Mouse (Mus musculus): ENCODE data around the gene Lsm6. TPM values are rescaled to one million over a fixed set of nuclear protein-coding genes. Genes with fewer than 3 reads are reported as not detected.
"Not testable (repeated sequence)": the region's sequence is repeated elsewhere in the genome, so short reads cannot be mapped to it uniquely, and the experiment has no call there.

Gene Lsm6
- polyA plus RNA-seq, 1 experiment from 2014 or later: 245 TPM

- no peak overlapping the region for H3K4me3 ChIP-seq (ENCODE audit: low read depth, low read length)
- ATAC-seq (replicated peaks; ENCODE audit: low FRiP score) (no peak), DNase-seq (ENCODE audit: low spot score) (no peak)
- no peaks in the 10 kb centered on the region for H3K4me1 ChIP-seq (replicated peaks; ENCODE audit: control insufficient read depth, insufficient read depth, low read length)
- no peak overlapping the region for H3K4me2 ChIP-seq (ENCODE audit: low read depth, low read length, severe bottlenecking)
- no peaks in the 10 kb centered on the region for H3K9me3 ChIP-seq (ENCODE audit: control insufficient read depth, low read length)
- H3K36me3 ChIP-seq (ENCODE audit: control insufficient read depth, insufficient read depth, low read length): no peaks in the 10 kb centered on the region
- no peak overlapping the region for H3K9ac ChIP-seq (ENCODE audit: low read length)
- WGBS: 90% methylated on average over 7 of the region's 7 CpGs
- H3K27ac ChIP-seq (ENCODE audit: low read depth, low read length): no peak overlapping the region
- H3K27me3 ChIP-seq (ENCODE audit: control insufficient read depth, insufficient read depth, low read length): no peaks in the 10 kb centered on the region
These were observed 17.9 kb upstream of the Lsm6 start for GRCm38 (mm10) chr8:78838656-78839413.

GRCm38 (mm10) chr8:78836091-78836490, 15.2 kb upstream of the Lsm6 start:
- WGBS: over 99% methylated on average over 6 of the region's 6 CpGs
- Histone ChIP-seq H3K4me2 (ENCODE audit: low read depth, low read length, severe bottlenecking) (no peak overlapping the region), H3K4me1 (replicated peaks; ENCODE audit: control insufficient read depth, insufficient read depth, low read length) (no peaks in the 10 kb centered on the region)

GRCm38 (mm10) chr8:78828414-78828813, 7.5 kb upstream of the Lsm6 start:
- Histone ChIP-seq H3K36me3 (ENCODE audit: control insufficient read depth, insufficient read depth, low read length) (no peaks in the 10 kb centered on the region), H3K9me3 (ENCODE audit: control insufficient read depth, low read length) (no peaks in the 10 kb centered on the region), H3K27ac (ENCODE audit: low read depth, low read length) (no peak overlapping the region), H3K4me2 (ENCODE audit: low read depth, low read length, severe bottlenecking) (no peak overlapping the region), H3K9ac (ENCODE audit: low read length) (no peak overlapping the region), H3K4me1 (replicated peaks; ENCODE audit: control insufficient read depth, insufficient read depth, low read length) (no peaks in the 10 kb centered on the region), H3K4me3 (ENCODE audit: low read depth, low read length) (no peak overlapping the region), H3K27me3 (ENCODE audit: control insufficient read depth, insufficient read depth, low read length) (no peaks in the 10 kb centered on the region)
- 88% methylated on average over 11 of the region's 11 CpGs for WGBS
- ATAC-seq (replicated peaks; ENCODE audit: low FRiP score): no peak
- DNase-seq (ENCODE audit: low spot score): no peak

More at GRCm38 (mm10) chr8:78836091-78836490, 15.2 kb upstream of the Lsm6 start:
- H3K9ac ChIP-seq (ENCODE audit: low read length): no peak overlapping the region
- no peaks in the 10 kb centered on the region for H3K36me3 ChIP-seq (ENCODE audit: control insufficient read depth, insufficient read depth, low read length)
- no peak overlapping the region for H3K4me3 ChIP-seq (ENCODE audit: low read depth, low read length)
- H3K27me3 ChIP-seq (ENCODE audit: control insufficient read depth, insufficient read depth, low read length): no peaks in the 10 kb centered on the region
- H3K27ac ChIP-seq (ENCODE audit: low read depth, low read length): no peak overlapping the region
- ATAC-seq (replicated peaks; ENCODE audit: low FRiP score) (no peak), DNase-seq (ENCODE audit: low spot score) (no peak)
- H3K9me3 ChIP-seq (ENCODE audit: control insufficient read depth, low read length): no peaks in the 10 kb centered on the region

DNA sequence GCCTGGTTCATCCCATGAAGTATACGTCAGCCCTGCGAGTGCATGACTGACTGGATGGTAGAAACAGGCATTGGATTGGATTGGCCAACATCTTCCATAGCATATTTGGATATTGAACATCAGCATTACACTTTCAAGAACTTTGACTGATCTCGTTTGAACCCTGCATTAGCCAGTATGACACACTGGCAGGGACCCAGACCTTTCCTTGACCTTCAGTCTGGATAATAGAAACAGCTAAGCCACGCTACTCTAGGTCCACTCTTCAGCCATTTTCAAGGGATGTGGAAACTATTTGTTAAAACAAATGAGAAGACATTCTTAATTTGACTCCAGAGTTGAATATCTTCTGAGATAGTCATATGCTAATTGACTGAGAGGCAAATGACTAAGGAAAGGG, 3.6 kb upstream of the Lsm6 start:
- no peak overlapping the region for H3K27ac ChIP-seq (ENCODE audit: low read depth, low read length)
- no peaks in the 10 kb centered on the region for H3K4me1 ChIP-seq (replicated peaks; ENCODE audit: control insufficient read depth, insufficient read depth, low read length)
- no peak for DNase-seq (ENCODE audit: low spot score)
- H3K27me3 ChIP-seq (ENCODE audit: control insufficient read depth, insufficient read depth, low read length): no peaks in the 10 kb centered on the region
- ATAC-seq (replicated peaks; ENCODE audit: low FRiP score): no peak
- no peak overlapping the region for H3K4me3 ChIP-seq (ENCODE audit: low read depth, low read length)
- no peaks in the 10 kb centered on the region for H3K36me3 ChIP-seq (ENCODE audit: control insufficient read depth, insufficient read depth, low read length)
- H3K4me2 ChIP-seq (ENCODE audit: low read depth, low read length, severe bottlenecking): no peak overlapping the region
- H3K9me3 ChIP-seq (ENCODE audit: control insufficient read depth, low read length): no peaks in the 10 kb centered on the region
- 82% methylated on average over 4 of the region's 4 CpGs for WGBS
- H3K9ac ChIP-seq (ENCODE audit: low read length): no peak overlapping the region

GRCm38 (mm10) chr8:78819973-78820372, 967 bp downstream of the Lsm6 start:
- not testable (repeated sequence) for H3K27ac ChIP-seq (ENCODE audit: low read depth, low read length); H3K36me3 ChIP-seq (ENCODE audit: control insufficient read depth, insufficient read depth, low read length); ATAC-seq (replicated peaks; ENCODE audit: low FRiP score); H3K4me1 ChIP-seq (replicated peaks; ENCODE audit: control insufficient read depth, insufficient read depth, low read length); H3K9me3 ChIP-seq (ENCODE audit: control insufficient read depth, low read length); H3K27me3 ChIP-seq (ENCODE audit: control insufficient read depth, insufficient read depth, low read length); DNase-seq (ENCODE audit: low spot score)
- peak overlapping the region; percentile 68 for H3K4me2 ChIP-seq (ENCODE audit: low read depth, low read length, severe bottlenecking)
- peak overlapping the region; percentile 73 for H3K4me3 ChIP-seq (ENCODE audit: low read depth, low read length)
- H3K9ac ChIP-seq (ENCODE audit: low read length): peak overlapping the region; percentile 97
- 42% methylated on average over 3 of the region's 3 CpGs for WGBS

GRCm38 (mm10) chr8:78814743-78815142, 6.2 kb downstream of the Lsm6 start:
- 99% methylated on average over 2 of the region's 2 CpGs for WGBS
- no peak overlapping the region for H3K4me3 ChIP-seq (ENCODE audit: low read depth, low read length)
- no peak overlapping the region for H3K27ac ChIP-seq (ENCODE audit: low read depth, low read length)
- no peak for ATAC-seq (replicated peaks; ENCODE audit: low FRiP score)
- no peak for DNase-seq (ENCODE audit: low spot score)
- no peaks in the 10 kb centered on the region; the same call in 1 of the 2 replicates for H3K36me3 ChIP-seq (ENCODE audit: control insufficient read depth, insufficient read depth, low read length)
- H3K4me2 ChIP-seq (ENCODE audit: low read depth, low read length, severe bottlenecking): no peak overlapping the region
- no peak overlapping the region for H3K9ac ChIP-seq (ENCODE audit: low read length)
- 0 out of 2 replicates have a peak, but pooled peaks cover 2% of the 10 kb centered on the region for H3K4me1 ChIP-seq (replicated peaks; ENCODE audit: control insufficient read depth, insufficient read depth, low read length)
- no peaks in the 10 kb centered on the region for H3K9me3 ChIP-seq (ENCODE audit: control insufficient read depth, low read length)
- H3K27me3 ChIP-seq (ENCODE audit: control insufficient read depth, insufficient read depth, low read length): no peaks in the 10 kb centered on the region

DNA sequence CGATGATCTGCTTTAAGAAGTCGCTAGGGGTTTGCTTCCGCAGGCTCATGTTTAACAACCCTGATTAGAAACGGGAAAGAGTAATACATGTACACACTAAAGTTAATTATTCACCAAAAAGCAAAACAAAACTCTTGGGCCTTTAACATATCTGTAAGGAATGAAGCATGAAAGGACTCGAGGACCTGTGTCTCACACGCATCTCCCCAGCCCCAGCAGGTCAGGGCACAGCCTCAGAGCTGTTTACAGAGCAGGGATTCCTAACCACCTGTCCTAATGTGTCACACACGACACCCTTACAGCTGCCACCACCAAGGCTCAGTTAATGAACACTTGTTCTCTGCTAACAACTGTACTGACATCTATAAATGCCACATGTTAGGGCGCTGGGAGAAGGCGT, 7.9 kb downstream of the Lsm6 start:
- DNase-seq (ENCODE audit: low spot score): no peak
- Histone ChIP-seq H3K9me3 (ENCODE audit: control insufficient read depth, low read length) (no peaks in the 10 kb centered on the region), H3K4me1 (replicated peaks; ENCODE audit: control insufficient read depth, insufficient read depth, low read length) (0 out of 2 replicates have a peak, but pooled peaks cover 2% of the 10 kb centered on the region), H3K4me2 (ENCODE audit: low read depth, low read length, severe bottlenecking) (no peak overlapping the region), H3K4me3 (ENCODE audit: low read depth, low read length) (no peak overlapping the region), H3K27me3 (ENCODE audit: control insufficient read depth, insufficient read depth, low read length) (no peaks in the 10 kb centered on the region), H3K9ac (ENCODE audit: low read length) (no peak overlapping the region), H3K27ac (ENCODE audit: low read depth, low read length) (no peak overlapping the region), H3K36me3 (ENCODE audit: control insufficient read depth, insufficient read depth, low read length) (peaks cover 5% of the 10 kb centered on the region; the same call in 1 of the 2 replicates)
- 85% methylated on average over 9 of the region's 9 CpGs for WGBS
- ATAC-seq (replicated peaks; ENCODE audit: low FRiP score): no peak

DNA sequence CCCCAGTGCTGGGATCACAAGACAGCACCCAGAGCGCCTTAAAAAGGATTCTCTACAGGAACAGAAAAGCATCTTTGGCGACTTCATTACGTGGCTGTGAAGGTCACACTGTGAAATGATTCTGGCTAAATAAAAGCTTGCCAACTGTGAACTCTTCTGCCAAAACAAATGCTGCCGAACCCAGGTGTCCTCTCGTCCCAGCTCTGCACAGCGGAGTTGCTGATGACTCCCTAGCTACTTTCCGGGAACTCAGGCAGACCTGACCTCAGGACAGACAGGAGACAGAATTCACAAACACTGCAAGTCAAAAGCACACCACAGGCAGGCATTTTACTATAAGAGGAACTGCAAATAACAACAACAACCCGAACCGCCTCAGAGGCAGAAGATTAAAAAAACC, 8.5 kb downstream of the Lsm6 start:
- H3K4me2 ChIP-seq (ENCODE audit: low read depth, low read length, severe bottlenecking): no peak overlapping the region
- 0 out of 2 replicates have a peak, but pooled peaks cover 2% of the 10 kb centered on the region for H3K4me1 ChIP-seq (replicated peaks; ENCODE audit: control insufficient read depth, insufficient read depth, low read length)
- 89% methylated on average over 9 of the region's 9 CpGs for WGBS
- no peak overlapping the region for H3K9ac ChIP-seq (ENCODE audit: low read length)
- H3K27me3 ChIP-seq (ENCODE audit: control insufficient read depth, insufficient read depth, low read length): no peaks in the 10 kb centered on the region
- H3K4me3 ChIP-seq (ENCODE audit: low read depth, low read length): no peak overlapping the region
- no peak overlapping the region for H3K27ac ChIP-seq (ENCODE audit: low read depth, low read length)
- ATAC-seq (replicated peaks; ENCODE audit: low FRiP score) (no peak), DNase-seq (ENCODE audit: low spot score) (no peak)
- H3K9me3 ChIP-seq (ENCODE audit: control insufficient read depth, low read length): no peaks in the 10 kb centered on the region
- H3K36me3 ChIP-seq (ENCODE audit: control insufficient read depth, insufficient read depth, low read length): peaks cover 6% of the 10 kb centered on the region; the same call in 1 of the 2 replicates

GRCm38 (mm10) chr8:78811748-78812147, 9.2 kb downstream of the Lsm6 start:
- DNase-seq (ENCODE audit: low spot score) (no peak), ATAC-seq (replicated peaks; ENCODE audit: low FRiP score) (no peak)
- peaks cover 6% of the 10 kb centered on the region; the same call in 1 of the 2 replicates for H3K36me3 ChIP-seq (ENCODE audit: control insufficient read depth, insufficient read depth, low read length)
- 0 out of 2 replicates have a peak, but pooled peaks cover 2% of the 10 kb centered on the region for H3K4me1 ChIP-seq (replicated peaks; ENCODE audit: control insufficient read depth, insufficient read depth, low read length)
- H3K9me3 ChIP-seq (ENCODE audit: control insufficient read depth, low read length): no peaks in the 10 kb centered on the region
- no peak overlapping the region for H3K4me2 ChIP-seq (ENCODE audit: low read depth, low read length, severe bottlenecking)
- H3K9ac ChIP-seq (ENCODE audit: low read length): no peak overlapping the region
- WGBS: 94% methylated on average over 7 of the region's 7 CpGs
- H3K27me3 ChIP-seq (ENCODE audit: control insufficient read depth, insufficient read depth, low read length): no peaks in the 10 kb centered on the region
- H3K4me3 ChIP-seq (ENCODE audit: low read depth, low read length): no peak overlapping the region
- no peak overlapping the region for H3K27ac ChIP-seq (ENCODE audit: low read depth, low read length)

Data from forebrain, embryonic 11.5 days (tissue).